Mouse (Mus musculus) lung, embryonic 15.5 days (tissue): Measurements from ENCODE around the gene Spata21. TPM values are rescaled to one million over a fixed set of nuclear protein-coding genes. Genes with fewer than 3 reads are reported as not detected.

Source experiments
- ATAC-seq: fragments of 200-750 bp; cut with Nextera tagmentation; 2 replicates; pipeline ENCODE4 v1.8.0; 2017; ENCODE audit warnings: moderate number of reproducible peaks, borderline replicate concordance; ENCODE audit not compliant: low FRiP score, low TSS enrichment; ENCODE audit errors: extremely low read depth
- H3K27ac ChIP-seq: fragments of 300-500 bp; sonication (generic); 2 replicates; pipeline ENCODE4 v1.5.1; 2015; ENCODE audit warnings: moderate library complexity, mild to moderate bottlenecking, inconsistent platforms
- H3K27me3 ChIP-seq: fragments of 300-500 bp; sonication (generic); 2 replicates; pipeline ENCODE4 v1.6.1; 2015; ENCODE audit warnings: inconsistent platforms
- H3K36me3 ChIP-seq: fragments of 300-500 bp; sonication (generic); 2 replicates; pipeline ENCODE4 v1.6.1; 2015; ENCODE audit warnings: inconsistent platforms
- H3K4me1 ChIP-seq: fragments of 300-500 bp; sonication (generic); 2 replicates; pipeline ENCODE4 v1.6.1; 2015; ENCODE audit warnings: inconsistent platforms
- H3K4me2 ChIP-seq: fragments of 300-500 bp; sonication (generic); 2 replicates; pipeline ENCODE4 v1.6.1; 2015; ENCODE audit warnings: inconsistent platforms, mild to moderate bottlenecking, moderate library complexity
- H3K4me3 ChIP-seq: fragments of 300-500 bp; sonication (generic); 2 replicates; pipeline ENCODE4 v1.5.1; 2015; ENCODE audit warnings: mild to moderate bottlenecking, inconsistent platforms
- H3K9ac ChIP-seq: fragments of 300-500 bp; sonication (generic); 2 replicates; pipeline ENCODE4 v1.6.1; 2015; ENCODE audit warnings: inconsistent platforms
- H3K9me3 ChIP-seq: fragments of 300-500 bp; sonication (generic); 2 replicates; pipeline ENCODE4 v1.6.1; 2016; ENCODE audit warnings: inconsistent platforms
- WGBS: fragments of 180-500 bp; shearing (Covaris S2); methylation state at CpG from one replicate; pipeline ENCODE4 v1.1.7; 2015; 5-methylcytosine and 5-hydroxymethylcytosine counted together
- polyA plus RNA-seq: library from polyadenylated mRNA; unstranded; fragments of >200 nt; fragmentation: Nextera tagmentation; extraction: Ambion mirVana; gene quantifications from 2 replicates; pipeline ENCODE4 v1.2.1, GENCODE M21; 2015

Gene Spata21
- polyA plus RNA-seq, result 0.16 and 0.62 TPM in 2 replicates

DNA sequence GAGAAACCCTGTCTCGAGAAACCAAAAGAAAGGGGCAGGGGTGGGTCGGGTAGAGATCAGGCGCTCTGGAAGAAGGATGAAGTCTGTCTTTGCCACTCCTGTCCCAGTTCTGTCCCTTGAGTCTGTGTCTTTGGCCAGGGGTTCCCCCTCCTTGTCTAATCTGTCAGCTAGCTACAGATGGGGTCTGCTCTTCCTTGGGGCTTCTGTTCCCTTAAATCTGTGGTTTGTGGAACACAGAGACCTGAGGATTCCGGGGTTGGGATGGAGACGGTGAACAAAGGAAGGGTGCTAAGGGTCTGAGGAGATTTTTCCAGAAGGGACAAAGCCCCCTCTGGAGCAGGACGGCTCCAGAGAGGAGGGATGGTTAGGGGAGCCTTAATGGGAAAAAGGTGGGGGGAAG is at the start of gene Spata21:
Spata21 (plus strand) TSS at position 301 of the 400 bp plus-strand sequence.
- 0 out of 2 replicates have a peak, but pooled peaks cover 3% of the 10 kb centered on the region for H3K4me1 ChIP-seq
- H3K4me2 ChIP-seq, result no peak within 1 kb of the TSS
- H3K9ac ChIP-seq, result no peak within 1 kb of the TSS
- no peaks in the 10 kb centered on the region for H3K27me3 ChIP-seq
- H3K4me3 ChIP-seq, result no peak within 1 kb of the TSS
- no peak within 1 kb of the TSS for H3K27ac ChIP-seq
- WGBS, result 80% methylated on average over 6 of the region's 6 CpGs
- no peaks in the 10 kb centered on the region for H3K36me3 ChIP-seq
- no peaks in the 10 kb centered on the region for H3K9me3 ChIP-seq
- ATAC-seq, result no peak

DNA sequence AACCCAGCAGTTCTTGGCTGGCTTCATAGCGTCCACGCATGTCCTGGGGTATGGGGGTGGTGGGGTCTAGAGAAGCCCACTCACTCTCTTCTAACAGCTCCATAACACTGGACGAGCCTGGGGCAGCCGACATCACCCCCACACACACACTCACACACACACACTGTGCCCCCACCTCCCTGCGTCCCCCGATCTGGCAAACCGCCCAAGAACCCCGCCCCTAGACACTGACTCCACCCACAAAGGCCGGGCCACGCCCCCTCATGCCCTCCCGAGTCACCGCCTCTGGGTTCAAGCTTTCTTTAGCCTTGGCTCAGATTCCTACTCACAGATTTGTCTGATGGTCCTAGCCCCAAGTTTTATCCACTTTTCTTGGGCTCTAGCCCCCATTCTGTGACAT is 47.0 kb upstream of the Spata21 start:
- peak; percentile 31 for ATAC-seq
- no peaks in the 10 kb centered on the region for H3K27me3 ChIP-seq
- peak overlapping the region; percentile 22 for H3K4me2 ChIP-seq
- H3K9me3 ChIP-seq, result no peaks in the 10 kb centered on the region
- H3K4me3 ChIP-seq, result 0 out of 2 replicates have a peak overlapping the region, but pooled peaks have one; percentile 9
- H3K36me3 ChIP-seq, result no peaks in the 10 kb centered on the region; the same call in 1 of the 2 replicates
- H3K27ac ChIP-seq, result peak overlapping the region; percentile 42
- H3K4me1 ChIP-seq, result peaks cover 17% of the 10 kb centered on the region
- 37% methylated on average over 12 of the region's 12 CpGs for WGBS
- no peak overlapping the region for H3K9ac ChIP-seq

- H3K4me2 ChIP-seq, result no peak overlapping the region
- WGBS, result 12% methylated on average over 8 of the region's 8 CpGs
- peaks cover 21% of the 10 kb centered on the region for H3K4me1 ChIP-seq
- H3K9me3 ChIP-seq, result no peaks in the 10 kb centered on the region
- peak overlapping the region; percentile 79 for H3K27ac ChIP-seq
- peak; percentile 90 for ATAC-seq
- H3K36me3 ChIP-seq, result no peaks in the 10 kb centered on the region; the same call in 1 of the 2 replicates
- no peak overlapping the region for H3K4me3 ChIP-seq
- no peak overlapping the region for H3K9ac ChIP-seq
- H3K27me3 ChIP-seq, result no peaks in the 10 kb centered on the region
These were observed 43.3 kb upstream of the Spata21 start for GRCm38 (mm10) chr4:141044816-141045215.

- Histone ChIP-seq H3K4me1 (peaks cover 20% of the 10 kb centered on the region), H3K27me3 (no peaks in the 10 kb centered on the region), H3K9ac (no peak overlapping the region), H3K4me3 (no peak overlapping the region), H3K4me2 (no peak overlapping the region), H3K27ac (no peak overlapping the region), H3K36me3 (no peaks in the 10 kb centered on the region; the same call in 1 of the 2 replicates), H3K9me3 (no peaks in the 10 kb centered on the region)
- 80% methylated on average over 17 of the region's 17 CpGs for WGBS
- no peak for ATAC-seq
These were observed 39.2 kb upstream of the Spata21 start for GRCm38 (mm10) chr4:141048810-141049475.

- Histone ChIP-seq H3K27ac (no peak overlapping the region), H3K4me1 (peaks cover 22% of the 10 kb centered on the region)
- no peak for ATAC-seq
These were observed 38.7 kb upstream of the Spata21 start for GRCm38 (mm10) chr4:141049476-141049835.

GRCm38 (mm10) chr4:141052442-141052841 is 35.7 kb upstream of the Spata21 start:
- ATAC-seq, result no peak

More at GRCm38 (mm10) chr4:141049476-141049835, 38.7 kb upstream of the Spata21 start:
- Histone ChIP-seq H3K4me2 (no peak overlapping the region), H3K9ac (no peak overlapping the region), H3K9me3 (no peaks in the 10 kb centered on the region), H3K27me3 (no peaks in the 10 kb centered on the region), H3K4me3 (no peak overlapping the region), H3K36me3 (no peaks in the 10 kb centered on the region; the same call in 1 of the 2 replicates)
- 33% methylated on average over 4 of the region's 4 CpGs for WGBS

GRCm38 (mm10) chr4:141053138-141053537 is 35.0 kb upstream of the Spata21 start:
- Histone ChIP-seq H3K27me3 (no peaks in the 10 kb centered on the region), H3K4me2 (no peak overlapping the region), H3K9ac (no peak overlapping the region), H3K27ac (no peak overlapping the region), H3K9me3 (no peaks in the 10 kb centered on the region), H3K36me3 (0 out of 2 replicates have a peak, but pooled peaks cover 15% of the 10 kb centered on the region), H3K4me1 (peaks cover 17% of the 10 kb centered on the region), H3K4me3 (no peak overlapping the region)
- 54% methylated on average over 8 of the region's 8 CpGs for WGBS
- ATAC-seq, result no peak

More at GRCm38 (mm10) chr4:141052442-141052841, 35.7 kb upstream of the Spata21 start:
- Histone ChIP-seq H3K9me3 (no peaks in the 10 kb centered on the region), H3K36me3 (0 out of 2 replicates have a peak, but pooled peaks cover 15% of the 10 kb centered on the region), H3K4me1 (peaks cover 17% of the 10 kb centered on the region), H3K4me2 (no peak overlapping the region), H3K9ac (no peak overlapping the region), H3K27me3 (no peaks in the 10 kb centered on the region), H3K4me3 (no peak overlapping the region), H3K27ac (no peak overlapping the region)
- 86% methylated on average over 12 of the region's 12 CpGs for WGBS

GRCm38 (mm10) chr4:141053568-141054161 is 34.5 kb upstream of the Spata21 start:
- no peak overlapping the region for H3K27ac ChIP-seq
- WGBS, result 48% methylated on average over 17 of the region's 17 CpGs
- H3K9me3 ChIP-seq, result no peaks in the 10 kb centered on the region
- H3K4me1 ChIP-seq, result peaks cover 18% of the 10 kb centered on the region
- ATAC-seq, result peak; percentile 6; the same call in 1 of the 2 replicates
- no peaks in the 10 kb centered on the region for H3K27me3 ChIP-seq
- H3K4me3 ChIP-seq, result no peak overlapping the region
- H3K9ac ChIP-seq, result no peak overlapping the region
- no peak overlapping the region for H3K4me2 ChIP-seq
- 0 out of 2 replicates have a peak, but pooled peaks cover 15% of the 10 kb centered on the region for H3K36me3 ChIP-seq

GRCm38 (mm10) chr4:141056970-141057369 is 31.2 kb upstream of the Spata21 start:
- Histone ChIP-seq H3K27me3 (no peaks in the 10 kb centered on the region), H3K4me3 (no peak overlapping the region), H3K4me2 (no peak overlapping the region), H3K4me1 (peaks cover 32% of the 10 kb centered on the region), H3K9ac (no peak overlapping the region), H3K36me3 (0 out of 2 replicates have a peak, but pooled peaks cover 15% of the 10 kb centered on the region), H3K9me3 (no peaks in the 10 kb centered on the region), H3K27ac (no peak overlapping the region)
- ATAC-seq, result no peak
- 91% methylated on average over 10 of the region's 10 CpGs for WGBS

- H3K27ac ChIP-seq, result no peak overlapping the region
- 0 out of 2 replicates have a peak, but pooled peaks cover 15% of the 10 kb centered on the region for H3K36me3 ChIP-seq
- 0 out of 2 replicates have a peak overlapping the region, but pooled peaks have one; percentile 79 for H3K4me2 ChIP-seq
- no peak for ATAC-seq
- no peak overlapping the region for H3K9ac ChIP-seq
- H3K4me1 ChIP-seq, result peaks cover 26% of the 10 kb centered on the region
- H3K27me3 ChIP-seq, result no peaks in the 10 kb centered on the region
- no peaks in the 10 kb centered on the region for H3K9me3 ChIP-seq
- WGBS, result 67% methylated on average over 9 of the region's 9 CpGs
- H3K4me3 ChIP-seq, result no peak overlapping the region
These were observed 29.3 kb upstream of the Spata21 start for GRCm38 (mm10) chr4:141058835-141059234.

DNA sequence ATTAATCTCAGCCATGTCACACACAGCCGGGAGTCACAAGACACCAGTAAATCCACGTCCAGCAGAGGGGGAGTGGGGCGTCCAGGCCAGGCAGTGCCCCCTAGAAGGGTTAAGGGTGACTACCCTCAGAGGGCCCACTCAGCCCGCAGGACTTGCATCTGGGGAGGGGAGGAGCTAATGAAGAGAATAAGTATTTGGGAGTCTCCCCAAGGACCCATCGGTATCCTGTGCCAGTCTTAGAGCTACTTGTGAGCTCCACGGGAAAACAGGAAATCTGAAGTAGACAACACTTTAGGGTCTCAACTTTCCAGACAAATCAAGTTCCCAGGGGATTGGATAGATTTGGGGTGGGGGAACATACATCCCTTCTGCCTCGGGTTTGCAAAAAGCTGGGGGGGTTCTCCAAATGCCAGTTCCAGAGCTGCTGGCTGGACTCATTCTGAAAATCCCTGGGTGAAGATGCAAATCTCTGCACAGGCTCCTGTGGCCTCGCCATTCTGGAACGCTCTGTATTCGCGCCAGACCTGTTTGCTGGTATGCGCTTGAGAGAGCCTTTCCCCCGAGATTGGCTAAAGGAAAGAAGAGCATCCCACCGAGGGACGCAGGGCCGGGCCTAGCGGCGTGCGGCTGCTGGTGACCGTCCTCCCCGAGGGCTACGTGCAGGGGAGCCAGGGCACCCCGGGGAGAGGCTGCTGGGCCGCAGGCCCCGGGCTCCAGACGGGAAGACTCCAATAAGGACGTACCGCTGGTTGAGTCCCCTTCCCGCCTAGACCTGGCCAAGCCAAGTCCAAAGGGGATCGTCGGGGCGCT is 28.3 kb upstream of the Spata21 start:
- H3K9ac ChIP-seq, result peak overlapping the region; percentile 79
- no peaks in the 10 kb centered on the region for H3K27me3 ChIP-seq
- H3K27ac ChIP-seq, result peak overlapping the region; percentile 93
- H3K4me3 ChIP-seq, result peak overlapping the region; percentile 72
- H3K4me2 ChIP-seq, result peak overlapping the region; percentile 79
- H3K4me1 ChIP-seq, result peaks cover 23% of the 10 kb centered on the region
- WGBS, result 2% methylated on average over 32 of the region's 32 CpGs
- H3K9me3 ChIP-seq, result no peaks in the 10 kb centered on the region
- 0 out of 2 replicates have a peak, but pooled peaks cover 15% of the 10 kb centered on the region for H3K36me3 ChIP-seq
- ATAC-seq, result no peak
